8 mouse cellular contexts compared by ENCODE assay signal in genomic region chr12:100520077-100520793, GRCm38 (mm10). TPM values are rescaled to one million over a fixed set of nuclear protein-coding genes. Genes with fewer than 3 reads are reported as not detected.
A peak's percentile ranks its signal among the peaks of the same experiment; 100 is the strongest.
DNase-seq lines count a peak whose midpoint lies in the region; ATAC-seq lines count a peak whose summit lies in the region.

No protein-coding gene starts in this region.

- H3K4me2 ChIP-seq in hindbrain, embryonic 13.5 days: peak overlapping the region; percentile 91

- under 1% methylated on average over 65 of the region's 76 CpGs for WGBS in hindbrain, embryonic 13.5 days

- peak; percentile 63 for ATAC-seq in hindbrain, embryonic 13.5 days (ENCODE audit: low FRiP score)

- peak overlapping the region; percentile 87 for H3K4me3 ChIP-seq in hindbrain, embryonic 13.5 days

- no peaks in the 10 kb centered on the region for H3K9me3 ChIP-seq in hindbrain, embryonic 13.5 days

- peak overlapping the region; percentile 99 for H3K9ac ChIP-seq in hindbrain, embryonic 13.5 days

- peak overlapping the region; percentile 91 for H3K27ac ChIP-seq in hindbrain, embryonic 13.5 days

- H3K36me3 ChIP-seq in hindbrain, embryonic 13.5 days: no peaks in the 10 kb centered on the region

- peaks cover 41% of the 10 kb centered on the region for H3K4me1 ChIP-seq in hindbrain, embryonic 13.5 days (replicated peaks)

- no peaks in the 10 kb centered on the region for H3K27me3 ChIP-seq in hindbrain, embryonic 13.5 days

- intact Hi-C loops in left cerebral cortex, postnatal 4 days (cut with DNase I): no loop called here

- DNase-seq in NIH3T3 (ENCODE audit: low read depth): peak; percentile 64
- peak; percentile 58 to 74 for DNase-seq in cerebellum, adult 18-20 months
- DNase-seq in gastrocnemius, adult 18-20 months (ENCODE audit: low spot score): peak; percentile 48
- DNase-seq in left cerebral cortex, postnatal 4 days: peak; percentile 66
- DNase-seq in mesoderm, embryonic 11.5 days (ENCODE audit: low read depth, low spot score): peak; percentile 48
- DNase-seq in right cerebral cortex, postnatal 4 days: peak; percentile 57
- DNase-seq in c-Kit-positive CD71-positive TER-119-positive erythroid progenitor cells, embryonic 14.5 days (ENCODE audit: low spot score): no peak

RNA-seq across cellular contexts. Expression of gene Ttc7b, which starts 0.4 kb away (rescaled TPM):
- total RNA-seq in gastrocnemius, adult 18-20 months (2021): 100 to 1,000 TPM; 141 to 168 TPM
- 6.9 and 7.3 TPM in 2 replicates for polyA plus RNA-seq in hindbrain, embryonic 13.5 days (2015; fragmentation: Nextera tagmentation; extraction: Ambion mirVana)
- total RNA-seq in left cerebral cortex, postnatal 4 days (2021): 10 to 100 TPM; 78.9 to 85.6 TPM
